Mouse (Mus musculus): ENCODE data around the gene Naaladl2. TPM values are rescaled to one million over a fixed set of nuclear protein-coding genes. Genes with fewer than 3 reads are reported as not detected.
"Not testable (repeated sequence)": the region's sequence is repeated elsewhere in the genome, so short reads cannot be mapped to it uniquely, and the experiment has no call there.

Naaladl2 gene
- polyA plus RNA-seq, 1 experiment from 2014 or later, result 4.0 TPM

- Histone ChIP-seq H3K9ac (ENCODE audit: low read depth, low read length) (no peak overlapping the region), H3K4me1 (ENCODE audit: control insufficient read depth, insufficient read depth, low read length) (no peaks in the 10 kb centered on the region), H3K27ac (ENCODE audit: low read depth, low read length) (no peak overlapping the region), H3K4me2 (replicated peaks; ENCODE audit: low read depth, low read length) (no peak overlapping the region), H3K9me3 (ENCODE audit: control insufficient read depth, low read length) (no peaks in the 10 kb centered on the region), H3K27me3 (ENCODE audit: control insufficient read depth, insufficient read depth, low read length) (no peaks in the 10 kb centered on the region), H3K4me3 (ENCODE audit: low read length) (no peak overlapping the region), H3K36me3 (ENCODE audit: control insufficient read depth, insufficient read depth, low read length) (no peaks in the 10 kb centered on the region)
- ATAC-seq (ENCODE audit: low FRiP score, low TSS enrichment), result no peak
- WGBS, result 97% methylated on average over 1 of the region's 1 CpGs
These were observed 133.3 kb downstream of the Naaladl2 start for GRCm38 (mm10) chr3:25010751-25011150.

GRCm38 (mm10) chr3:25006802-25007201 lies 137.3 kb downstream of the Naaladl2 start:
- not testable (repeated sequence) for H3K36me3 ChIP-seq (ENCODE audit: control insufficient read depth, insufficient read depth, low read length); H3K4me3 ChIP-seq (ENCODE audit: low read length); H3K27ac ChIP-seq (ENCODE audit: low read depth, low read length); ATAC-seq (ENCODE audit: low FRiP score, low TSS enrichment); H3K9ac ChIP-seq (ENCODE audit: low read depth, low read length); H3K4me1 ChIP-seq (ENCODE audit: control insufficient read depth, insufficient read depth, low read length); H3K9me3 ChIP-seq (ENCODE audit: control insufficient read depth, low read length); H3K4me2 ChIP-seq (replicated peaks; ENCODE audit: low read depth, low read length); H3K27me3 ChIP-seq (ENCODE audit: control insufficient read depth, insufficient read depth, low read length)
- 69% methylated on average over 2 of the region's 2 CpGs for WGBS

- no peak overlapping the region for H3K9ac ChIP-seq (ENCODE audit: low read depth, low read length)
- H3K9me3 ChIP-seq (ENCODE audit: control insufficient read depth, low read length), result no peaks in the 10 kb centered on the region
- H3K27me3 ChIP-seq (ENCODE audit: control insufficient read depth, insufficient read depth, low read length), result no peaks in the 10 kb centered on the region
- 52% methylated on average over 2 of the region's 2 CpGs for WGBS
- no peaks in the 10 kb centered on the region for H3K36me3 ChIP-seq (ENCODE audit: control insufficient read depth, insufficient read depth, low read length)
- ATAC-seq (ENCODE audit: low FRiP score, low TSS enrichment), result no peak
- H3K4me2 ChIP-seq (replicated peaks; ENCODE audit: low read depth, low read length), result no peak overlapping the region
- no peak overlapping the region for H3K4me3 ChIP-seq (ENCODE audit: low read length)
- H3K27ac ChIP-seq (ENCODE audit: low read depth, low read length), result no peak overlapping the region
- H3K4me1 ChIP-seq (ENCODE audit: control insufficient read depth, insufficient read depth, low read length), result no peaks in the 10 kb centered on the region
These were observed 151.5 kb downstream of the Naaladl2 start for GRCm38 (mm10) chr3:24992577-24992976.

GRCm38 (mm10) chr3:24992078-24992477 lies 152.0 kb downstream of the Naaladl2 start:
- WGBS, result 82% methylated on average over 3 of the region's 3 CpGs
- Histone ChIP-seq H3K4me3 (ENCODE audit: low read length) (no peak overlapping the region), H3K4me1 (ENCODE audit: control insufficient read depth, insufficient read depth, low read length) (no peaks in the 10 kb centered on the region), H3K36me3 (ENCODE audit: control insufficient read depth, insufficient read depth, low read length) (no peaks in the 10 kb centered on the region), H3K9ac (ENCODE audit: low read depth, low read length) (no peak overlapping the region), H3K9me3 (ENCODE audit: control insufficient read depth, low read length) (no peaks in the 10 kb centered on the region), H3K4me2 (replicated peaks; ENCODE audit: low read depth, low read length) (no peak overlapping the region), H3K27me3 (ENCODE audit: control insufficient read depth, insufficient read depth, low read length) (no peaks in the 10 kb centered on the region), H3K27ac (ENCODE audit: low read depth, low read length) (no peak overlapping the region)
- ATAC-seq (ENCODE audit: low FRiP score, low TSS enrichment), result no peak

GRCm38 (mm10) chr3:24982111-24982510 lies 161.9 kb downstream of the Naaladl2 start:
- no peak for ATAC-seq (ENCODE audit: low FRiP score, low TSS enrichment)
- WGBS, result 33% methylated on average over 4 of the region's 4 CpGs

GRCm38 (mm10) chr3:24942170-24942569 lies 201.9 kb downstream of the Naaladl2 start:
- H3K27ac ChIP-seq (ENCODE audit: low read depth, low read length), result no peak overlapping the region
- 85% methylated on average over 2 of the region's 2 CpGs for WGBS
- H3K9me3 ChIP-seq (ENCODE audit: control insufficient read depth, low read length), result no peaks in the 10 kb centered on the region
- H3K27me3 ChIP-seq (ENCODE audit: control insufficient read depth, insufficient read depth, low read length), result no peaks in the 10 kb centered on the region
- H3K4me1 ChIP-seq (ENCODE audit: control insufficient read depth, insufficient read depth, low read length), result no peaks in the 10 kb centered on the region
- H3K4me3 ChIP-seq (ENCODE audit: low read length), result no peak overlapping the region
- no peaks in the 10 kb centered on the region for H3K36me3 ChIP-seq (ENCODE audit: control insufficient read depth, insufficient read depth, low read length)
- no peak for ATAC-seq (ENCODE audit: low FRiP score, low TSS enrichment)
- no peak overlapping the region for H3K4me2 ChIP-seq (replicated peaks; ENCODE audit: low read depth, low read length)
- no peak overlapping the region for H3K9ac ChIP-seq (ENCODE audit: low read depth, low read length)

More at GRCm38 (mm10) chr3:24982111-24982510, 161.9 kb downstream of the Naaladl2 start:
- H3K27ac ChIP-seq (ENCODE audit: low read depth, low read length), result no peak overlapping the region
- H3K27me3 ChIP-seq (ENCODE audit: control insufficient read depth, insufficient read depth, low read length), result no peaks in the 10 kb centered on the region
- H3K9ac ChIP-seq (ENCODE audit: low read depth, low read length), result no peak overlapping the region
- H3K36me3 ChIP-seq (ENCODE audit: control insufficient read depth, insufficient read depth, low read length), result no peaks in the 10 kb centered on the region
- H3K9me3 ChIP-seq (ENCODE audit: control insufficient read depth, low read length), result no peaks in the 10 kb centered on the region
- no peak overlapping the region for H3K4me2 ChIP-seq (replicated peaks; ENCODE audit: low read depth, low read length)
- no peak overlapping the region for H3K4me3 ChIP-seq (ENCODE audit: low read length)
- no peaks in the 10 kb centered on the region for H3K4me1 ChIP-seq (ENCODE audit: control insufficient read depth, insufficient read depth, low read length)

- H3K9me3 ChIP-seq (ENCODE audit: control insufficient read depth, low read length), result no peaks in the 10 kb centered on the region
- no peaks in the 10 kb centered on the region for H3K27me3 ChIP-seq (ENCODE audit: control insufficient read depth, insufficient read depth, low read length)
- H3K9ac ChIP-seq (ENCODE audit: low read depth, low read length), result no peak overlapping the region
- H3K4me1 ChIP-seq (ENCODE audit: control insufficient read depth, insufficient read depth, low read length), result no peaks in the 10 kb centered on the region
- no peaks in the 10 kb centered on the region for H3K36me3 ChIP-seq (ENCODE audit: control insufficient read depth, insufficient read depth, low read length)
- no peak overlapping the region for H3K27ac ChIP-seq (ENCODE audit: low read depth, low read length)
- no peak overlapping the region for H3K4me3 ChIP-seq (ENCODE audit: low read length)
- no peak for ATAC-seq (ENCODE audit: low FRiP score, low TSS enrichment)
- H3K4me2 ChIP-seq (replicated peaks; ENCODE audit: low read depth, low read length), result no peak overlapping the region
- 87% methylated on average over 5 of the region's 5 CpGs for WGBS
These were observed 205.4 kb downstream of the Naaladl2 start for GRCm38 (mm10) chr3:24938507-24939182.

GRCm38 (mm10) chr3:24921811-24922210 lies 222.2 kb downstream of the Naaladl2 start:
- H3K27me3 ChIP-seq (ENCODE audit: control insufficient read depth, insufficient read depth, low read length), result no peaks in the 10 kb centered on the region

GRCm38 (mm10) chr3:24921401-24921800 lies 222.7 kb downstream of the Naaladl2 start:
- H3K36me3 ChIP-seq (ENCODE audit: control insufficient read depth, insufficient read depth, low read length), result no peaks in the 10 kb centered on the region
- ATAC-seq (ENCODE audit: low FRiP score, low TSS enrichment), result no peak
- no peak overlapping the region for H3K27ac ChIP-seq (ENCODE audit: low read depth, low read length)
- H3K4me1 ChIP-seq (ENCODE audit: control insufficient read depth, insufficient read depth, low read length), result no peaks in the 10 kb centered on the region
- H3K4me3 ChIP-seq (ENCODE audit: low read length), result no peak overlapping the region
- no peak overlapping the region for H3K4me2 ChIP-seq (replicated peaks; ENCODE audit: low read depth, low read length)
- H3K9me3 ChIP-seq (ENCODE audit: control insufficient read depth, low read length), result no peaks in the 10 kb centered on the region
- no peak overlapping the region for H3K9ac ChIP-seq (ENCODE audit: low read depth, low read length)
- H3K27me3 ChIP-seq (ENCODE audit: control insufficient read depth, insufficient read depth, low read length), result no peaks in the 10 kb centered on the region
- 20% methylated on average over 6 of the region's 6 CpGs for WGBS

More at GRCm38 (mm10) chr3:24921811-24922210, 222.2 kb downstream of the Naaladl2 start:
- Histone ChIP-seq H3K4me2 (replicated peaks; ENCODE audit: low read depth, low read length) (no peak overlapping the region), H3K27ac (ENCODE audit: low read depth, low read length) (no peak overlapping the region), H3K9me3 (ENCODE audit: control insufficient read depth, low read length) (no peaks in the 10 kb centered on the region), H3K36me3 (ENCODE audit: control insufficient read depth, insufficient read depth, low read length) (no peaks in the 10 kb centered on the region), H3K4me1 (ENCODE audit: control insufficient read depth, insufficient read depth, low read length) (no peaks in the 10 kb centered on the region), H3K4me3 (ENCODE audit: low read length) (no peak overlapping the region), H3K9ac (ENCODE audit: low read depth, low read length) (no peak overlapping the region)
- WGBS, result 29% methylated on average over 2 of the region's 2 CpGs
- no peak for ATAC-seq (ENCODE audit: low FRiP score, low TSS enrichment)

Data from kidney, embryonic 14.5 days (tissue).